Mouse (Mus musculus) hindbrain, embryonic 11.5 days (tissue): Measurements from ENCODE around the gene Shb. TPM values are rescaled to one million over a fixed set of nuclear protein-coding genes. Genes with fewer than 3 reads are reported as not detected.

ENCODE experiments used
- ATAC-seq: fragments of 200-750 bp; cut with Nextera tagmentation; 2 replicates; pipeline ENCODE4 v1.8.0; 2017; ENCODE audit warnings: mild to moderate bottlenecking, moderate TSS enrichment, moderate library complexity; ENCODE audit not compliant: low FRiP score
- DNase-seq: peaks from one replicate; pipeline ENCODE4 v3.0.0-alpha.2; 2015; ENCODE audit warnings: low spot score
- H3K27ac ChIP-seq: fragments of 300-500 bp; sonication (generic); 2 replicates; pipeline ENCODE4 v1.5.1; 2014; ENCODE audit warnings: mild to moderate bottlenecking, low read depth, low read length
- H3K27me3 ChIP-seq: fragments of 300-500 bp; sonication (generic); 2 replicates; pipeline ENCODE4 v1.6.1; 2014; ENCODE audit warnings: mild to moderate bottlenecking, low read length, moderate library complexity, mixed read lengths; ENCODE audit not compliant: control insufficient read depth, insufficient read depth
- H3K36me3 ChIP-seq: fragments of 300-500 bp; sonication (generic); 2 replicates; pipeline ENCODE4 v1.6.1; 2014; ENCODE audit warnings: mild to moderate bottlenecking, low read length, moderate library complexity, mixed read lengths; ENCODE audit not compliant: control insufficient read depth, insufficient read depth
- H3K4me1 ChIP-seq: fragments of 300-500 bp; sonication (generic); replicated peaks from 2 replicates; pipeline ENCODE4 v1.6.1; 2014; ENCODE audit warnings: low read length, mixed read lengths; ENCODE audit not compliant: control insufficient read depth, insufficient read depth
- H3K4me2 ChIP-seq: fragments of 300-500 bp; sonication (generic); replicated peaks from 2 replicates; pipeline ENCODE4 v1.6.1; 2014; ENCODE audit warnings: mild to moderate bottlenecking, low read depth, low read length
- H3K4me3 ChIP-seq: fragments of 300-500 bp; sonication (generic); 2 replicates; pipeline ENCODE4 v1.5.1; 2014; ENCODE audit warnings: low read depth, low read length
- H3K9ac ChIP-seq: fragments of 300-500 bp; sonication (generic); 2 replicates; pipeline ENCODE4 v1.6.1; 2014; ENCODE audit warnings: low read depth, low read length
- H3K9me3 ChIP-seq: fragments of 300-500 bp; sonication (generic); 2 replicates; pipeline ENCODE4 v1.6.1; 2016; ENCODE audit warnings: low read length; ENCODE audit not compliant: control insufficient read depth
- WGBS: fragments of 180-500 bp; shearing (Covaris S2); extraction: QIAGEN DNeasy Blood & Tissue Kit; methylation state at CpG from one replicate; pipeline ENCODE4 v1.1.7; 2014; 5-methylcytosine and 5-hydroxymethylcytosine counted together
- polyA plus RNA-seq: library from polyadenylated mRNA; unstranded; fragments of >200 nt; fragmentation: Nextera tagmentation; extraction: Ambion mirVana; gene quantifications from 2 replicates; pipeline ENCODE4 v1.2.1, GENCODE M21; 2014

The Shb gene
- polyA plus RNA-seq, 1 experiment from 2014 or later = 4.2 TPM

DNA sequence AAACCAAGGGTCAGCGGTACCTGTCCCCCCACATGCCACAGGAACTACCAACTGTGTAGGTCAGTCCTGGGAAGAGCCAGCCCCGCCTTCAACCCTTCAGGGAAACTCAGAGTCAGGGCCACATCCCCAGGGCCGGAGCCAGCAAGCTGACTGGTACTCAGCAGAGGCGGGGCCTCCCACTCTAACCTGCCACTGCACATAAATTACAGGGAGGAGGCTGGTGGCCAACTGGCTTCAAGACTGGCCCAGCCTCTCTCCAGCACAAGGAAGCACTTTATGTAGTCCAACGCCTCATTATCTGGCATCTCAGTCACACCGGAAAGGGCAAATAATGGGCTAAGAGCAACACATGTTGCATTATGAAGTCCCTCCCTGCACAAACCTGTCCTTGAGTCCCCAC lies 22.1 kb downstream of the Shb start:
- Histone ChIP-seq H3K9ac (no peak overlapping the region), H3K4me3 (no peak overlapping the region), H3K27me3 (no peaks in the 10 kb centered on the region), H3K4me2 (no peak overlapping the region), H3K9me3 (no peaks in the 10 kb centered on the region), H3K36me3 (no peaks in the 10 kb centered on the region), H3K4me1 (peaks cover 13% of the 10 kb centered on the region), H3K27ac (no peak overlapping the region)
- no peak for DNase-seq
- WGBS = 45% methylated on average over 6 of the region's 6 CpGs
- ATAC-seq = no peak

DNA sequence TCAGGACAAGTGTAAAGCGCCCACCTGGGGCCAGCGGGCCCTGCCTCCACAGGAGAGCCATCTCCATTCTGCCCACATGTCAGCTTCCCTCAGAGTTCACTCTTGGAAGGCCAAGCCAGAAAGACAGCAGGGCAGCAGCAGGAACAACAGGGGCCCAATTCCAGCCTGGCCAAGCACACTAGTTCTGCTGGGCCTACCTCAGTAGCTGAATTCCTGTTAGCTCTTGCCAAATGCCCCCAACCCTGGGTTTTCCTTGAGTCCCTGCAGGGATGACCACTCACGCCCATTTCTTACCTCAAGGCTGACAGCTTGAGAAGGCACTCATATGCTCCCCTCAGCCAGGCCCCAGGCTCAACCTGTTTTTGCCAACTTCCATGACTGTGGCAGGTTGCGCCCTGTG lies 22.9 kb downstream of the Shb start:
- Histone ChIP-seq H3K9ac (no peak overlapping the region), H3K4me1 (peaks cover 13% of the 10 kb centered on the region), H3K27me3 (no peaks in the 10 kb centered on the region), H3K9me3 (no peaks in the 10 kb centered on the region), H3K27ac (no peak overlapping the region), H3K4me3 (no peak overlapping the region), H3K36me3 (no peaks in the 10 kb centered on the region), H3K4me2 (no peak overlapping the region)
- DNase-seq (no peak), ATAC-seq (no peak)
- 82% methylated on average over 4 of the region's 4 CpGs for WGBS

DNA sequence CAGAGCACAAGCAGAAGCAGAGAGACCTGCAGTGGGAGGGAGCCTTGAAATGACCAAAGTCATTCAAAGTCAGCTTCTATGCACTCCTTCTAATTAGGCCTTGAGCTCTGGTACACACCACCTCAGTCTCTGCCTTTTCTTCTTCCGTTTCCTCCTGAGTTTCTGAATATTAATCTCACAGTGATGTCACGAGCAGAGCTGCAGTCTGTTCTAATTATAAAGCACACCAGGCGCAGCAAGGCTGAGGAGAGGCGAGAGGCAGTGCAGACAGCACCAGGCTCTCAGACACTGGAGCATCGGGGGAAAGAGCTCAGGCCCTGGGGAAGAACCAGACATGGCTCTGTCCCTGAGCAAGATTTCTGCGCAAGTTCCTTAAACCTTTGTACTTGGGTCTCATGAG lies 23.8 kb downstream of the Shb start:
- DNase-seq (no peak), ATAC-seq (no peak)
- H3K36me3 ChIP-seq = no peaks in the 10 kb centered on the region
- WGBS = 48% methylated on average over 6 of the region's 6 CpGs
- H3K27ac ChIP-seq = no peak overlapping the region
- no peak overlapping the region for H3K4me3 ChIP-seq
- H3K4me2 ChIP-seq = no peak overlapping the region
- H3K27me3 ChIP-seq = no peaks in the 10 kb centered on the region
- no peaks in the 10 kb centered on the region for H3K9me3 ChIP-seq
- peaks cover 4% of the 10 kb centered on the region for H3K4me1 ChIP-seq
- H3K9ac ChIP-seq = no peak overlapping the region

DNA sequence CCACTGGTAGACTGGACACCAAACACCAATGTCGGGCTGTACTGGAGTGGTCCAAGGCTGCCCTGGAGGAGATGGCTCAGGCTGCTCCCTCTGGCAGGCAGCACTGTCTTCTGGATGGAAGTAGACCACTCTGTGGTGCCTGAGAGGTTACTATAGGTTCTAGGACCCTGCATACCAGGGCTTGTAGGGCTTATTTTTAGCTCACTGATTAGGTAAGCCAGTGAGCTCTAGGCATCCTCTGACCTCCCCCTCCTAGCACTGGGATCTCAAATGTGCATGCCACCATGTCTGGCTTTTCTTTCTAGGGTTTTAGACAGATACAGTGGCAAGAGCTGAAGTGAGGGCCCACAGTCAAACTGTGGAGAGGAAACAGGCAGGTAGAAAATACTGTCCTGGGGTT lies 24.8 kb downstream of the Shb start:
- Histone ChIP-seq H3K9ac (no peak overlapping the region), H3K9me3 (no peaks in the 10 kb centered on the region), H3K27me3 (no peaks in the 10 kb centered on the region), H3K4me3 (no peak overlapping the region), H3K4me2 (no peak overlapping the region), H3K36me3 (no peaks in the 10 kb centered on the region), H3K27ac (no peak overlapping the region), H3K4me1 (peaks cover 2% of the 10 kb centered on the region; the same call in 1 of the 2 replicates)
- ATAC-seq (no peak), DNase-seq (no peak)
- WGBS = 89% methylated on average over 1 of the region's 1 CpGs

DNA sequence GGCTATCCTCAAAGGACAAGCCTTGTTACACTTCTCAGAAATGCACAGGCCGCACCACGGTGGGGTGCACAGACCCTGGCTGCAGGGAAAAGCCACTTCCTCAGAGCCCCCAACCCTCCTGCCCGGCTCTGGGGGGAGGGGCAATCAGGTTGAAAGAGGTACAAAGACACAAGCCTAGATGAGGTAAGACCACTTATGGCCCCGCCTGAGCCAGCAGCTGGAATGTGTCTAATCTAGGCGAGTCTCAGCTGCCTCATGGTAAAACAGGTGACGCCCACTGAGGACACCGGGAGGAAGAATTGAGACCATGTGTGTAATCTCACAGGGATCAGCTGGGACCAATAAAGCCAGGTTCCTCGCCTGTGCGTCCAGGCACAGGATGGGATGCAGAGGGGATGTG lies 25.2 kb downstream of the Shb start:
- Histone ChIP-seq H3K4me1 (peaks cover 2% of the 10 kb centered on the region; the same call in 1 of the 2 replicates), H3K9me3 (no peaks in the 10 kb centered on the region), H3K36me3 (no peaks in the 10 kb centered on the region), H3K27me3 (no peaks in the 10 kb centered on the region), H3K4me3 (no peak overlapping the region), H3K9ac (no peak overlapping the region), H3K4me2 (no peak overlapping the region), H3K27ac (no peak overlapping the region)
- 55% methylated on average over 9 of the region's 9 CpGs for WGBS
- no peak for ATAC-seq
- no peak for DNase-seq

DNA sequence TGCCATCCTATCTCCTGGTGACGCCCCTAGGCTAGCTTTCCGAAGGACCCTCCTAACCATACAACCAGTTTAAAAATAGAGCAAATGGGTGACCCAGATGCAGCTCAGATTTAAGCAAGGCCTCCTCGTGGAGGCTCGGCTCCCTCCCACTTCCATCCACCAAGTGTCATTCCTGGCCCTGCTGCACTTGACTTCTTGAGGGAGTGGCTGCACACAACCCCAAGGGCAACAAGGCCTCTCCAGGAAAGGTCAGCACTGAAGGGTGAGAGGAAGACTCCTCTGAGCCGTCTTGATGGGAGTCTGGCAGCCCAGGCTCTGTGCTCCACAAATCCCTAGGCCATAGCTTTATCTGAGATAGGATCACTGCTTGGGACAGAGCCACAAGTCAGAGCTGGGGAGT lies 25.7 kb downstream of the Shb start:
- H3K36me3 ChIP-seq = no peaks in the 10 kb centered on the region
- no peak overlapping the region for H3K9ac ChIP-seq
- no peak for ATAC-seq
- H3K27ac ChIP-seq = no peak overlapping the region
- peaks cover 2% of the 10 kb centered on the region; the same call in 1 of the 2 replicates for H3K4me1 ChIP-seq
- 66% methylated on average over 5 of the region's 5 CpGs for WGBS
- H3K27me3 ChIP-seq = no peaks in the 10 kb centered on the region
- DNase-seq = no peak
- no peak overlapping the region for H3K4me2 ChIP-seq
- no peaks in the 10 kb centered on the region for H3K9me3 ChIP-seq
- no peak overlapping the region for H3K4me3 ChIP-seq

DNA sequence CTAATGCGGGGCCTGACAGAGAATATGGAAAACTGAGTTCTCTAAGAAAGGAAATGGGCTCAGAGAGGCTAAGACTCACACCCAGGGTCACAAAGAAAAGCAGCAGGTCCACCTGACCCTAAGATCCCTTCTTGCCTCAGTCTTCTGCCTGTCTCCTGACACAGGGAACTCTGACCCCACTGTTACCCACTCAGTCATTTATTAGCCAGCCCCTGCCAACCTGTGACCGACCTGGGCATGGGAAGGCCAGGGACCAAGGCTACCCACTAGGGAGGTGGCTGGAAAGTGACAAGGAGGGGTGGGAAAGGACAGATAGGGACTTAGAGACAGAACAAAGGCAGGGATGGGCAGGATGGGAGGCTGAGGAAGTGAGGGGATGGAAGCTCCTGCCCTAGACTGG lies 26.6 kb downstream of the Shb start:
- H3K4me2 ChIP-seq = no peak overlapping the region
- H3K27me3 ChIP-seq = no peaks in the 10 kb centered on the region
- peaks cover 2% of the 10 kb centered on the region; the same call in 1 of the 2 replicates for H3K4me1 ChIP-seq
- 95% methylated on average over 2 of the region's 2 CpGs for WGBS
- ATAC-seq (no peak), DNase-seq (no peak)
- no peak overlapping the region for H3K4me3 ChIP-seq
- H3K27ac ChIP-seq = no peak overlapping the region
- no peak overlapping the region for H3K9ac ChIP-seq
- H3K36me3 ChIP-seq = no peaks in the 10 kb centered on the region
- H3K9me3 ChIP-seq = no peaks in the 10 kb centered on the region

DNA sequence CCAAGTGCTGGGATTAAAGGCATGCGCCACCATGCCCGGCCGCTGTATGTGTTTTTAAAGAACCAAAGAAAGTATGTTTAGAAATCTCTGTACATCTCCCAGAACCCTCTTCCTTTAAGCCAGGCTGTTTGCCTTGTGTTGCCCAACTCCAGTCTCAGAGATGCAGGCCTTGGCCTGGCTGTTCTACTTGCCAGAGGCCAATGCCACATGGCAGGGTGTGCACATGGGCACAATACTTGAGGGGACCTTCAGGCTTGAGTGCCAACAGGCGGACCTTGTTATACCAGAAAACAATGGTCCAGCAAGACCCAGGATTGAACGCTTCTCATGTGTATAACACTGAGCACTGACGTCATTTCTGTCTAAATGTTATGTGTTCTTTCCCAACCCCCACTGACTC lies 27.1 kb downstream of the Shb start:
- H3K36me3 ChIP-seq = no peaks in the 10 kb centered on the region
- no peak overlapping the region for H3K9ac ChIP-seq
- no peaks in the 10 kb centered on the region for H3K9me3 ChIP-seq
- 91% methylated on average over 6 of the region's 6 CpGs for WGBS
- H3K4me1 ChIP-seq = peaks cover 2% of the 10 kb centered on the region; the same call in 1 of the 2 replicates
- DNase-seq = no peak
- ATAC-seq = no peak
- no peak overlapping the region for H3K4me3 ChIP-seq
- no peak overlapping the region for H3K27ac ChIP-seq
- no peaks in the 10 kb centered on the region for H3K27me3 ChIP-seq
- no peak overlapping the region for H3K4me2 ChIP-seq

DNA sequence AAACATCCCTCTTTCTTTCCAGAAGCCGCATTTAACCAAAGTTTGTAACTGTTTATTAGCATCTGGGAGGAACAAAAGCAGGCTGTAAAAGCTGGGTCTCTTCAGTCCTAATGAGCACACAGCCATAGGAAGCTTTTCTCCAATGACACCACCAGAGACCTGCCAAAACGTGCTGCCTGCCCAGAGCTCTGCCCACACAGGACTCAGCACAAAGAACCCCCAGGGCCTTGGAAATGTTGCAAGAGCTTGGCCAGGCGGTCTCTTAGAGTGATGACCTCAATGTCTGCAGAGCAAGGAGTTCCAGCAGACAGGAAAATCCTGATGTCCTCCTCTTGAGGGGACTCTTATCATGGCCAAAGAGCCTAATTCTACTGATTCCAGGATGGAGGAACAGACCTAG lies 28.5 kb downstream of the Shb start:
- no peaks in the 10 kb centered on the region for H3K9me3 ChIP-seq
- no peak overlapping the region for H3K9ac ChIP-seq
- DNase-seq (no peak), ATAC-seq (no peak)
- no peak overlapping the region for H3K27ac ChIP-seq
- H3K36me3 ChIP-seq = no peaks in the 10 kb centered on the region
- no peaks in the 10 kb centered on the region for H3K27me3 ChIP-seq
- H3K4me1 ChIP-seq = peaks cover 4% of the 10 kb centered on the region
- 52% methylated on average over 3 of the region's 3 CpGs for WGBS
- no peak overlapping the region for H3K4me2 ChIP-seq
- H3K4me3 ChIP-seq = no peak overlapping the region
